Mouse (Mus musculus): ENCODE data around the gene Tmem160. TPM values are rescaled to one million over a fixed set of nuclear protein-coding genes. Genes with fewer than 3 reads are reported as not detected.

Gene Tmem160
- polyA plus RNA-seq, 1 experiment, result 52.5 TPM

- no peak for TF ChIP-seq POLR2A (IDR thresholded peaks at IDR 0.05; ENCODE audit: borderline replicate concordance, extremely low read depth, insufficient read depth, insufficient read length, poor library complexity, severe bottlenecking)
- no peak for TF ChIP-seq CTCF (IDR thresholded peaks at IDR 0.05; ENCODE audit: borderline replicate concordance, extremely low read depth, insufficient read depth, insufficient read length)
- peak; percentile 86 for DNase-seq (ENCODE audit: low read depth)
These were observed 19.6 kb downstream of the Tmem160 start for GRCm38 (mm10) chr7:16472116-16472709.

- DNase-seq (ENCODE audit: low read depth), result no peak
- TF ChIP-seq POLR2A (IDR thresholded peaks at IDR 0.05; ENCODE audit: borderline replicate concordance, extremely low read depth, insufficient read depth, insufficient read length, poor library complexity, severe bottlenecking) (no peak), CTCF (IDR thresholded peaks at IDR 0.05; ENCODE audit: borderline replicate concordance, extremely low read depth, insufficient read depth, insufficient read length) (no peak)
These were observed 21.3 kb downstream of the Tmem160 start for GRCm38 (mm10) chr7:16473847-16474246.

GRCm38 (mm10) chr7:16474445-16474844 lies 21.9 kb downstream of the Tmem160 start:
- no peak for TF ChIP-seq CTCF (IDR thresholded peaks at IDR 0.05; ENCODE audit: borderline replicate concordance, extremely low read depth, insufficient read depth, insufficient read length)
- no peak for TF ChIP-seq POLR2A (IDR thresholded peaks at IDR 0.05; ENCODE audit: borderline replicate concordance, extremely low read depth, insufficient read depth, insufficient read length, poor library complexity, severe bottlenecking)

GRCm38 (mm10) chr7:16475321-16475720 lies 22.7 kb downstream of the Tmem160 start:
- no peak for TF ChIP-seq POLR2A (IDR thresholded peaks at IDR 0.05; ENCODE audit: borderline replicate concordance, extremely low read depth, insufficient read depth, insufficient read length, poor library complexity, severe bottlenecking)
- no peak for TF ChIP-seq CTCF (IDR thresholded peaks at IDR 0.05; ENCODE audit: borderline replicate concordance, extremely low read depth, insufficient read depth, insufficient read length)
- no peak for DNase-seq (ENCODE audit: low read depth)

More at GRCm38 (mm10) chr7:16474445-16474844, 21.9 kb downstream of the Tmem160 start:
- DNase-seq (ENCODE audit: low read depth), result no peak

- no peak for DNase-seq (ENCODE audit: low read depth)
These were observed 23.4 kb downstream of the Tmem160 start for GRCm38 (mm10) chr7:16475764-16476599.

GRCm38 (mm10) chr7:16476600-16476989 lies 24.0 kb downstream of the Tmem160 start:
- DNase-seq (ENCODE audit: low read depth), result no peak
- no peak for TF ChIP-seq POLR2A (IDR thresholded peaks at IDR 0.05; ENCODE audit: borderline replicate concordance, extremely low read depth, insufficient read depth, insufficient read length, poor library complexity, severe bottlenecking)
- TF ChIP-seq CTCF (IDR thresholded peaks at IDR 0.05; ENCODE audit: borderline replicate concordance, extremely low read depth, insufficient read depth, insufficient read length), result no peak

More at GRCm38 (mm10) chr7:16475764-16476599, 23.4 kb downstream of the Tmem160 start:
- TF ChIP-seq CTCF (IDR thresholded peaks at IDR 0.05; ENCODE audit: borderline replicate concordance, extremely low read depth, insufficient read depth, insufficient read length) (no peak), POLR2A (IDR thresholded peaks at IDR 0.05; ENCODE audit: borderline replicate concordance, extremely low read depth, insufficient read depth, insufficient read length, poor library complexity, severe bottlenecking) (no peak)

GRCm38 (mm10) chr7:16477628-16478027 lies 25.0 kb downstream of the Tmem160 start, which contains the start of gene Npas1:
Npas1 (minus strand) TSS chr7:16477728.
- DNase-seq (ENCODE audit: low read depth), result no peak
- TF ChIP-seq CTCF (IDR thresholded peaks at IDR 0.05; ENCODE audit: borderline replicate concordance, extremely low read depth, insufficient read depth, insufficient read length) (no peak), POLR2A (IDR thresholded peaks at IDR 0.05; ENCODE audit: borderline replicate concordance, extremely low read depth, insufficient read depth, insufficient read length, poor library complexity, severe bottlenecking) (no peak)

GRCm38 (mm10) chr7:16488816-16489215 lies 36.2 kb downstream of the Tmem160 start:
- TF ChIP-seq CTCF (IDR thresholded peaks at IDR 0.05; ENCODE audit: borderline replicate concordance, extremely low read depth, insufficient read depth, insufficient read length) (no peak), POLR2A (IDR thresholded peaks at IDR 0.05; ENCODE audit: borderline replicate concordance, extremely low read depth, insufficient read depth, insufficient read length, poor library complexity, severe bottlenecking) (no peak)
- DNase-seq (ENCODE audit: low read depth), result no peak

GRCm38 (mm10) chr7:16489948-16490347 lies 37.4 kb downstream of the Tmem160 start:
- TF ChIP-seq CTCF (IDR thresholded peaks at IDR 0.05; ENCODE audit: borderline replicate concordance, extremely low read depth, insufficient read depth, insufficient read length) (no peak), POLR2A (IDR thresholded peaks at IDR 0.05; ENCODE audit: borderline replicate concordance, extremely low read depth, insufficient read depth, insufficient read length, poor library complexity, severe bottlenecking) (no peak)
- no peak for DNase-seq (ENCODE audit: low read depth)

GRCm38 (mm10) chr7:16491759-16492158 lies 39.2 kb downstream of the Tmem160 start:
- DNase-seq (ENCODE audit: low read depth), result peak; percentile 71
- TF ChIP-seq POLR2A (IDR thresholded peaks at IDR 0.05; ENCODE audit: borderline replicate concordance, extremely low read depth, insufficient read depth, insufficient read length, poor library complexity, severe bottlenecking), result no peak
- peak; percentile 94 for TF ChIP-seq CTCF (IDR thresholded peaks at IDR 0.05; ENCODE audit: borderline replicate concordance, extremely low read depth, insufficient read depth, insufficient read length)

GRCm38 (mm10) chr7:16492211-16492610 lies 39.6 kb downstream of the Tmem160 start:
- DNase-seq (ENCODE audit: low read depth), result no peak
- TF ChIP-seq POLR2A (IDR thresholded peaks at IDR 0.05; ENCODE audit: borderline replicate concordance, extremely low read depth, insufficient read depth, insufficient read length, poor library complexity, severe bottlenecking), result no peak
- TF ChIP-seq CTCF (IDR thresholded peaks at IDR 0.05; ENCODE audit: borderline replicate concordance, extremely low read depth, insufficient read depth, insufficient read length), result no peak

Data from brain, embryonic 14.5 days (tissue).